Mouse (Mus musculus): ENCODE results near the gene Dph5. TPM values are rescaled to one million over a fixed set of nuclear protein-coding genes. Genes with fewer than 3 reads are reported as not detected.

The Dph5 gene
- polyA plus RNA-seq, 2 experiments: 10.2 to 15.0 TPM

GRCm38 (mm10) chr3:115962028-115962415, 74.4 kb downstream of the Dph5 start:
- H3K4me3 ChIP-seq (ENCODE audit: insufficient read depth in 1 of 2, low read depth in 2 of 2, low read length in 2 of 2): no peak overlapping the region
- DNase-seq (ENCODE audit: low read depth in 3 of 3, low spot score in 3 of 3): no peak
- no peak overlapping the region for H3K9ac ChIP-seq (replicated peaks)
- no peaks in the 10 kb centered on the region; the same call in 1 of the 2 replicates for H3K36me3 ChIP-seq (replicated peaks; ENCODE audit: control insufficient read depth, insufficient read depth, low read depth)
- H3K9me3 ChIP-seq (ENCODE audit: control insufficient read depth, low read length): no peaks in the 10 kb centered on the region
- H3K27me3 ChIP-seq (ENCODE audit: control insufficient read depth, insufficient read depth, low read length): no peaks in the 10 kb centered on the region
- no peak overlapping the region for H3K27ac ChIP-seq
- H3K4me1 ChIP-seq (replicated peaks; ENCODE audit: control insufficient read depth in 2 of 2, insufficient read depth in 2 of 2, low read length in 1 of 2): no peaks in the 10 kb centered on the region
- TF ChIP-seq EP300 (IDR thresholded peaks at IDR 0.05; ENCODE audit: low read depth) (no peak), CTCF (IDR thresholded peaks at IDR 0.05; ENCODE audit: low read depth) (no peak)
- ATAC-seq (ENCODE audit: insufficient read depth): no peak
- H3K4me2 ChIP-seq (ENCODE audit: low read depth): no peak overlapping the region
- WGBS (ENCODE audit: insufficient replicate concordance): 79% methylated on average over 4 of the region's 4 CpGs

GRCm38 (mm10) chr3:115963597-115963996, 76.0 kb downstream of the Dph5 start:
- Histone ChIP-seq H3K27ac (no peak overlapping the region), H3K27me3 (ENCODE audit: control insufficient read depth, insufficient read depth, low read length) (no peaks in the 10 kb centered on the region), H3K9ac (replicated peaks) (no peak overlapping the region), H3K4me1 (replicated peaks; ENCODE audit: control insufficient read depth in 2 of 2, insufficient read depth in 2 of 2, low read length in 1 of 2) (no peaks in the 10 kb centered on the region), H3K4me2 (ENCODE audit: low read depth) (no peak overlapping the region), H3K9me3 (ENCODE audit: control insufficient read depth, low read length) (no peaks in the 10 kb centered on the region), H3K4me3 (ENCODE audit: insufficient read depth in 1 of 2, low read depth in 2 of 2, low read length in 2 of 2) (no peak overlapping the region), H3K36me3 (replicated peaks; ENCODE audit: control insufficient read depth, insufficient read depth, low read depth) (no peaks in the 10 kb centered on the region; the same call in 1 of the 2 replicates)
- WGBS (ENCODE audit: insufficient replicate concordance): 78% methylated on average over 1 of the region's 1 CpGs
- DNase-seq (ENCODE audit: low read depth in 3 of 3, low spot score in 3 of 3): no peak
- ATAC-seq (ENCODE audit: insufficient read depth): no peak
- no peak for TF ChIP-seq EP300 (IDR thresholded peaks at IDR 0.05; ENCODE audit: low read depth)
- no peak for TF ChIP-seq CTCF (IDR thresholded peaks at IDR 0.05; ENCODE audit: low read depth)

- Histone ChIP-seq H3K9ac (replicated peaks) (no peak overlapping the region), H3K9me3 (ENCODE audit: control insufficient read depth, low read length) (no peaks in the 10 kb centered on the region), H3K27me3 (ENCODE audit: control insufficient read depth, insufficient read depth, low read length) (no peaks in the 10 kb centered on the region), H3K4me1 (replicated peaks; ENCODE audit: control insufficient read depth in 2 of 2, insufficient read depth in 2 of 2, low read length in 1 of 2) (no peaks in the 10 kb centered on the region), H3K4me2 (ENCODE audit: low read depth) (no peak overlapping the region), H3K4me3 (ENCODE audit: insufficient read depth in 1 of 2, low read depth in 2 of 2, low read length in 2 of 2) (no peak overlapping the region), H3K36me3 (replicated peaks; ENCODE audit: control insufficient read depth, insufficient read depth, low read depth) (no peaks in the 10 kb centered on the region; the same call in 1 of the 2 replicates), H3K27ac (no peak overlapping the region)
- DNase-seq (ENCODE audit: low read depth in 3 of 3, low spot score in 3 of 3) (no peak), ATAC-seq (ENCODE audit: insufficient read depth) (no peak)
- WGBS (ENCODE audit: insufficient replicate concordance): 83% methylated on average over 5 of the region's 5 CpGs
- TF ChIP-seq EP300 (IDR thresholded peaks at IDR 0.05; ENCODE audit: low read depth): no peak
- no peak for TF ChIP-seq CTCF (IDR thresholded peaks at IDR 0.05; ENCODE audit: low read depth)
Measured at GRCm38 (mm10) chr3:115964071-115964470, 76.4 kb downstream of the Dph5 start.

- Histone ChIP-seq H3K9me3 (ENCODE audit: control insufficient read depth, low read length) (no peaks in the 10 kb centered on the region), H3K4me1 (replicated peaks; ENCODE audit: control insufficient read depth in 2 of 2, insufficient read depth in 2 of 2, low read length in 1 of 2) (no peaks in the 10 kb centered on the region), H3K9ac (replicated peaks) (no peak overlapping the region), H3K27me3 (ENCODE audit: control insufficient read depth, insufficient read depth, low read length) (no peaks in the 10 kb centered on the region), H3K36me3 (replicated peaks; ENCODE audit: control insufficient read depth, insufficient read depth, low read depth) (no peaks in the 10 kb centered on the region; the same call in 1 of the 2 replicates), H3K27ac (no peak overlapping the region), H3K4me2 (ENCODE audit: low read depth) (no peak overlapping the region), H3K4me3 (ENCODE audit: insufficient read depth in 1 of 2, low read depth in 2 of 2, low read length in 2 of 2) (no peak overlapping the region)
- WGBS (ENCODE audit: insufficient replicate concordance): 78% methylated on average over 10 of the region's 10 CpGs
- ATAC-seq (ENCODE audit: insufficient read depth) (no peak), DNase-seq (ENCODE audit: low read depth in 3 of 3, low spot score in 3 of 3) (no peak)
- TF ChIP-seq EP300 (IDR thresholded peaks at IDR 0.05; ENCODE audit: low read depth): no peak
Measured at GRCm38 (mm10) chr3:115968745-115969530, 81.3 kb downstream of the Dph5 start.

GRCm38 (mm10) chr3:115971045-115971785, 83.6 kb downstream of the Dph5 start:
- WGBS (ENCODE audit: insufficient replicate concordance): 85% methylated on average over 20 of the region's 20 CpGs
- H3K36me3 ChIP-seq (replicated peaks; ENCODE audit: control insufficient read depth, insufficient read depth, low read depth): no peaks in the 10 kb centered on the region; the same call in 1 of the 2 replicates
- DNase-seq (ENCODE audit: low read depth in 3 of 3, low spot score in 3 of 3): no peak
- no peak for ATAC-seq (ENCODE audit: insufficient read depth)
- no peak overlapping the region for H3K4me2 ChIP-seq (ENCODE audit: low read depth)
- H3K27me3 ChIP-seq (ENCODE audit: control insufficient read depth, insufficient read depth, low read length): no peaks in the 10 kb centered on the region
- no peaks in the 10 kb centered on the region for H3K4me1 ChIP-seq (replicated peaks; ENCODE audit: control insufficient read depth in 2 of 2, insufficient read depth in 2 of 2, low read length in 1 of 2)
- H3K4me3 ChIP-seq (ENCODE audit: insufficient read depth in 1 of 2, low read depth in 2 of 2, low read length in 2 of 2): no peak overlapping the region
- TF ChIP-seq EP300 (IDR thresholded peaks at IDR 0.05; ENCODE audit: low read depth): no peak
- no peak for TF ChIP-seq CTCF (IDR thresholded peaks at IDR 0.05; ENCODE audit: low read depth)
- no peak overlapping the region for H3K27ac ChIP-seq
- no peaks in the 10 kb centered on the region for H3K9me3 ChIP-seq (ENCODE audit: control insufficient read depth, low read length)
- H3K9ac ChIP-seq (replicated peaks): no peak overlapping the region

All from liver, embryonic 14.5 days (tissue).